Mouse (Mus musculus): ENCODE measurements around the gene Olfr963.
"Not testable (repeated sequence)": the region's sequence is repeated elsewhere in the genome, so short reads cannot be mapped to it uniquely, and the experiment has no call there.

Olfr963 gene

GRCm38 (mm10) chr9:39666905-39667304, at the start of gene Olfr963:
TSS of gene Olfr963 (plus strand) at chr9:39667205.
- DNase-seq (ENCODE audit: low read depth, low spot score), result no peak

GRCm38 (mm10) chr9:39621073-39621472, 45.9 kb upstream of the Olfr963 start, which contains the start of gene Olfr960:
TSS of gene Olfr960 (plus strand) at chr9:39621373.
- no peak for DNase-seq (ENCODE audit: low read depth, low spot score)

GRCm38 (mm10) chr9:39623783-39624182, 43.2 kb upstream of the Olfr963 start:
- no peak for DNase-seq (ENCODE audit: low read depth, low spot score)

GRCm38 (mm10) chr9:39624711-39625110, 42.3 kb upstream of the Olfr963 start:
- DNase-seq (ENCODE audit: low read depth, low spot score), result no peak

GRCm38 (mm10) chr9:39629069-39629468, 37.9 kb upstream of the Olfr963 start:
- DNase-seq (ENCODE audit: low read depth, low spot score), result no peak

- no peak for DNase-seq (ENCODE audit: low read depth, low spot score)
Measured at GRCm38 (mm10) chr9:39633913-39634594, 33.0 kb upstream of the Olfr963 start.

GRCm38 (mm10) chr9:39644785-39645184, 22.2 kb upstream of the Olfr963 start, which contains the start of gene Olfr961:
TSS of gene Olfr961 (plus strand) at chr9:39645085.
- DNase-seq (ENCODE audit: low read depth, low spot score), result no peak

GRCm38 (mm10) chr9:39647382-39647781, 19.6 kb upstream of the Olfr963 start:
- DNase-seq (ENCODE audit: low read depth, low spot score), result no peak

- DNase-seq (ENCODE audit: low read depth, low spot score), result no peak
Measured at GRCm38 (mm10) chr9:39654756-39655396, 12.1 kb upstream of the Olfr963 start.

DNA sequence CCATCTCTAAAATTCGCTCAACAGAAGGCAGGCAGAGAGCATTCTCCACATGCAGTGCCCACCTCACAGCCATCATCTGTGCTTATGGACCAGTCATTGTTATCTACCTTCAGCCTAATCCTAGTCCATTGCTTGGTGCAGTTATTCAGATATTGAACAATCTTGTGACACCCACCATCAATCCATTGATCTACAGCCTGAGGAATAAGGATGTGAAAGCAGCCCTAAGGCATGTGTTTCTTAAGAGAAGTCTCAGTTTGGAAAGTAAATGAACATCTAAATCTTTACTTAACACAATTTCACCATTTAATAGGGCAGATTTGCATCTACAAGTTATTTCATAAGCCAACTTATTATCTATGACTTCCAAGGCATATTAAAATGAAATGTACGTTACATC, 2.7 kb downstream of the Olfr963 start:
- DNase-seq (ENCODE audit: low read depth, low spot score), result no peak

DNA sequence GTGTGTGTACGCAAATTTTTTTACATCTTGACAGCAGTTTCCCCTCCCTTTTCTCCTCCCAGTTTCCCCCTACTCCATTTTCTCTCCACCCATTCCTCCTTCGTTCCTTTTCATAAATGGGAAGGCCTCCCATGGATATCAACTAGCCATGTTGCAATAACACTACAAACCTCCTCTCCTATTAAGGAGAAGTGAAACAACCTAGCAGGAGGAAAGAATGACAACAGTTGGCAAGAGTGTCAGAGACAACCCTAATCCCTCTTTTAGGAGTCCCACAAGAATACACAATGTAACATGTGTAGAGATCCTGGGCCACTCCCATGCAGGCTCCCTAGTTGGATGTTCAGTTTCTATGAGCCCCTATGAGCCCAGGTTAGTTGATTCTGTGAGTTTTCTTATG, 7.8 kb downstream of the Olfr963 start:
- no peak for DNase-seq (ENCODE audit: low read depth, low spot score)

- no peak for DNase-seq (ENCODE audit: low read depth, low spot score)
Measured at GRCm38 (mm10) chr9:39678557-39678956, 11.6 kb downstream of the Olfr963 start.

GRCm38 (mm10) chr9:39679280-39679679, 12.3 kb downstream of the Olfr963 start:
- DNase-seq (ENCODE audit: low read depth, low spot score), result no peak

- not testable (repeated sequence) for DNase-seq (ENCODE audit: low read depth, low spot score)
Measured at GRCm38 (mm10) chr9:39701123-39701522, 34.1 kb downstream of the Olfr963 start.

GRCm38 (mm10) chr9:39707017-39707416, 40.0 kb downstream of the Olfr963 start, which contains the start of gene Olfr149:
TSS of gene Olfr149 (minus strand) at chr9:39707117.
- DNase-seq (ENCODE audit: low read depth, low spot score), result no peak

GRCm38 (mm10) chr9:39708958-39709357, 42.0 kb downstream of the Olfr963 start:
- DNase-seq (ENCODE audit: low read depth, low spot score), result no peak

DNA sequence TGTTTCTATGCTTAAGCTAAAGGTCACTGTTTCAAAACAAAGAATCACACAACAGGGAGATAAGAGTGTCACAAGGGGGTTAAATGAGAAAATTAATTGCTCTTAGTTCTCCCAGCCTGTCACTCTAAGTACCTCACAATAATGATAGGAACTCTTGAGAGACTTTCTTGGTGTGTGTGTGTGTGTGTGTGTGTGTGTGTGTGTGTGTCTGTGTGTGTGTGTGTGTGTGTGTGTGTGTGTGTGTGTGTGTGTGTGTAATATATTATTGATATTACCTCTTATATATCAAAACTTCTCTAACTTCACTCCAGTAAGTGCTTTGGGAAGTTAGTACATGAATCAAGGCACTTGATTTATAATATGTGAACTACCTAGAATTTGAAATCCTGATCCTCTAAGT, 44.0 kb downstream of the Olfr963 start, which contains the start of gene Olfr965:
Gene Olfr965, plus strand, starts transcription at position 301 of the 400 bp plus-strand sequence.
- no peak for DNase-seq (ENCODE audit: low read depth, low spot score)

Measured in retina, postnatal 7 days (tissue).